Mouse (Mus musculus) layer of hippocampus, adult 9-11 months (tissue): Measurements from ENCODE around the gene Hspb2.

Source experiments
- DNase-seq: peaks from one replicate; pipeline ENCODE4 v3.0.0; 2022

The Hspb2 gene

DNA sequence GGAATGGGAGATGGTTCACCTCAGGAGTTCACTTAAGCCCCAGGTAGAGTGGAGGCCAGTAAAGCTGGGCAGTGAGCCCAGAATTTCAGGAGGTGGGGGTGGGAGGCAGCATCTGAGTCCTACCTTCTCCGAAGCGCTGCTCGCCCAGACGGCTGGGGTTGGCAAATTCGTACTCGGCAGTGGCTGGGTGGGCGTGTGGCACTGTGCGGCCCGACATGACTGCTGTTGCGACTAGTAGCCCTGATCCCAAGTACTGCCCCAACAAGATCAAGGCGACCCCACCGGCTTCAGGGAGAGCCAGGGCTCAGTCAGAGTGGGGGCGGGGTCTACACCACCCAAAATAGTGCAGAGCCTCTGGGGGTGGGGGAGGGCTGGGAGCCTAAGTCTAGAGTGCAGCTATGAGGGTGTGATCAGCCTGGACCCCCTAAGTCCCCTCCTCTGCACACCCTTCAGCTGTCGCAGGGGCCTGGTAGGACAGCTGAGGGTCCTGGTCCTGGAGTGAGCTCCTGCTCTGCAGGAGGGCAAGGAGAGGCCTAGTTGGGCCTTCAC, at the start of gene Hspb2:
TSS of gene Hspb2 (minus strand) at position 301 of the 549 bp plus-strand sequence.
- DNase-seq: no peak

DNA sequence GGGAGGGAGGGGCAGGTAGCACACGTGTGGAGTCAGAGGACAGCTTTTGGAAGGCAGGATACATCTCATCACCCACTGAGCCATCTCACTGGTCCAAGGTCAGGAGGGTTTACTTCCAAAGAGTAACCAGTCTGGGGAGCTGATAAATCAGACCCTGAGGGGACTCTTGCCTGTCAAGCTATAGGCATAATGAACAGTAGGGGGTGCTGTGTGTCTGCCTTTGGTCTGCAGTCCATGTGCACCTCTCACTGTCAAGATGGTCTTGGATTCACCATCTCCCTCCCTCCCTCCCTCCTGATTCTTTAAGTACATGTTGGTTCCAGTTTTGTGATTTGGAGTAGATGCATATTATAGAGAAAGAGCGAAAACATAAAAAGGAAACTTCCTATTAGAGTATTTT, 48.8 kb upstream of the Hspb2 start:
- peak; percentile 26 for DNase-seq

DNA sequence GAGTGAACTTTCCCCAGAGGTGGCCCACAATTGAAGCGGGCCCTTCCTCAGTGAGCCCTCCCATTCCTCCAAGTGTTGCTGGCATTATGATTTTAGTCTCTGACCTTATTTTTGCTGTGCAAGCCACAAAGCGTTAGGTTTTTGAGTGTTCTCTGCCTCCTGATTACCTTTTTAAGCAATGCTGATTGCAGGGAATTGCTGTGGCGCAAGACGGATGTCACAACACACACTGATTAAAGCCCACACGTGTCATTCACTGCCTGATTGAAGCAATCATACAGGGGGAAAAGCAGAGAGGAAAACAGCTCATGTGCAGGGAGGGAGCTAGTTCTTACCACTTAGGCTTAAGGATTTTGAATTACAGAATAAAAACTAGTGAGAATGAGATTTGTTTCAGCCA, 46.2 kb upstream of the Hspb2 start:
- DNase-seq: no peak

- DNase-seq: no peak
Observed at GRCm38 (mm10) chr9:50797641-50798040, 45.5 kb upstream of the Hspb2 start.

GRCm38 (mm10) chr9:50796776-50797175, 44.6 kb upstream of the Hspb2 start:
- DNase-seq: no peak

GRCm38 (mm10) chr9:50795266-50795665, 43.1 kb upstream of the Hspb2 start:
- no peak for DNase-seq

DNA sequence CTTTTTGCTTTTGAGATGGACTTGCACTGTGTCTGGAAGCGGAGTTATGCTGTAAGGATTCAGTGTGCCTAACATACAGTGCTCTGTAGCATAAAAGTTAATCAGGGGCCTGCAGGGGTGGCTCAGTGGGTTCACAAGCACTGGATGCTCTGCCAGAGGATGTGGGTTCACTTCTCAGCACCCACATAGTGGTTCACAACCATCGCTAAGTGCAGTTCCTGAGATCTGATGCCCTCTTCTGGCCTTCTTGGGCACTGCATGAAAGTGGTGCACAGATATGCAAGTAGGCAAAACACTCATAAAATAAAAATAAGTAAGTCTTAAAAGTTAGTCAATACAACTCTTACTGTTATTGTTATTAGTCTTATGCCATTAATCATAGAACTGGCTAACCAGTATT, 30.0 kb upstream of the Hspb2 start:
- no peak for DNase-seq

DNA sequence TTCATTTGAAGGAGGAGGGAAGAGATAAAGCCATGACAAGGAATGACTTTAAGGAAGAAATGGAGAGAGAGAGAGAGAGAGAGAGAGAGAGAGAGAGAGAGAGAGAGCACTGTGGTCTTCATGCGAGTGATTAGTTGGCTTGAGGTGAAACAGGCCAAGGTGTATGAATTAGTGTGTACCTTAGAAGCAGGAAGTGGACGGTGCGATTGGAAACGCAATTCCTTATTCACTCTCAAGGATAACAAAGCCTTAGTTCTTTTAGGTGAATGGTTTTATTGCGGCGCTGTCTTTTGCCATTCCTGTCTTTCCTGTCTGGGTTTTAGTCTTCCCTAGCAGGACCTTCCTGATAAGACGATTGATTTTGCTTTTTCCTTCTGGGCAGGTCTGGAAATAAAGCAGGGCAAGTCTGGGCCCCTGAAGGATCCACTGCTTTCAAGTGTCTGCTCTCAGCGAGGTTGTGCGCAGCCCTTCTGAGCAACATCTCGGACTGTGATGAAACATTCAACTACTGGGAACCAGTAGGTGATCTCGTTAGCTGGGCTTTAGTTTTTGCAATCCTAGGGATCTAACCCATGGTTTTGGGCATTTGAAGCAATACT, 24.1 kb upstream of the Hspb2 start:
- DNase-seq: no peak

- no peak for DNase-seq
Observed at GRCm38 (mm10) chr9:50775662-50776126, 23.5 kb upstream of the Hspb2 start.

DNA sequence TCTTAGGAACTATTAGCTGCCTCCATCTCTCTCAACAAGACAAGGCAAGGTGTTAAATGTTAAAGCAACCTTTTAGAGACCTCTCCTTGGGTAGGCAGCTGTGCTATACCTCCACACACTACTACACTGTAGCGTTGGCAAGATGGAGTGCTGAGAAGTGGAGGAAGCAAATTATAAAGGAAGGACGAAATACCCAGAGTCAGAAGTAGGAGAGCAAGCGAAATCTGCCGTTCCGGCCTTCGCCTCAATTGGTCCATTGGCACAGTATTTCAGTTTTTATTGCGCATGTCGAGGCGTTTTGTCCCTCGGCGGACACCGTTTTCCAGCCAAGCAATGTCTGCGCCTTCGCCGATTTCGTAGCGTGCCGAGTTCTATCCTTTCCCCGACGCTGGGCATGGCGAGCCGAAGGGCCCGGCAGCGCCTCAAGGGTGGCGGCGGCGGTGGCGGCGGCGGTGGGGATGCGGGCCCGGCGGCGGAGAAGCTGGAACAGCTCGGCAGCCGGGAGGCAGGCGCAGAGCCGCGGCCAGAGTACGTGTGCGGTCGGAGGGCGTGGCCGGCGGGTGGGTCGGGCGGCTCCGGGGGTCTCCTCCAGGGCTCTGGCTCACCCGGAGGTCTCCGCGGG, 22.9 kb upstream of the Hspb2 start, which contains the start of the genes Alg9 and 1110032A03Rik:
TSS of gene Alg9 (plus strand) at position 29 of the 622 bp plus-strand sequence.
TSS of gene 1110032A03Rik (minus strand) at position 530 of the 622 bp plus-strand sequence.
- DNase-seq: peak; percentile 80

DNA sequence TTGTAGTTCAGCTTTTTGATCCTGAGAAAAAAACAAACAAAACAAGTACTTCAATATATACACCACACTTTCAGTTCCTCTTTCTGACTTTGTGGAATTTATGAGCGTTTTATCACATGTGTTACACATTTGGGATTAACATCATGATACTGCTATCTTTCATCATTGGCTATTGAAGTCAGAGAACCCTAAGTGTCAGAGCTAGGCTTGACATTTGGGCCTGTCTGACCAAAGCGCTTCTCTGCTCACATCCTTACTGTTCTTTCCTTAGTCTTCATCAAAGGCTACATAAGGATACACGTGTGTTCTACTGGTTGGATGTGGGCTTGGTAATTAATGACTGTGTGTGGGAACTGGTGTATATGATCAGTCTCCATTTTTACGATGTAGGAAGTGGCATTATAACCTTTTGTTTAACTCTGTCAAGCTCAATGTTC, 21.9 kb upstream of the Hspb2 start:
- no peak for DNase-seq

DNA sequence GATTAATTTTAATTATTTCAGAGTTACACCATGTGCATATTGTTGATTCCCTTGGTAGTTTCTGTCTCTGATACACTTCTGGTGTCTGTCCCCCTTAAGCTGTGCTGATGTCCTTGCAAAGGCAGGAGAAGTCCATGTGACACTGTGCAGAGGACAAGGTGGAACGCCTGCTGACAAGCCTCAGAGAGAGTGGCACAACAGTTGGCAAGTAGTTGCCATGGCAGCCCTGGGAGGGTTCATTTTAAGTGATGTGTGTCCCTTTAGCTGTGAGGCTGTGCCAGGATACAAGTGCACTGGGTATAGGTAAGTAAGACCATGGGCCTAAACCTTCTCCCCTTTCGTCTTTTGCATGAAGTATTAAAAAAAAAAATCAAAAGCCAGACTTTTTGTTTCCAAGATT, 17.9 kb upstream of the Hspb2 start:
- DNase-seq: no peak

GRCm38 (mm10) chr9:50768107-50769002, 16.2 kb upstream of the Hspb2 start, which contains the start of gene Fdxacb1:
TSS of gene Fdxacb1 (plus strand) at chr9:50768236.
- peak; percentile 99 for DNase-seq

GRCm38 (mm10) chr9:50767531-50768106, 15.5 kb upstream of the Hspb2 start:
- DNase-seq: no peak

DNA sequence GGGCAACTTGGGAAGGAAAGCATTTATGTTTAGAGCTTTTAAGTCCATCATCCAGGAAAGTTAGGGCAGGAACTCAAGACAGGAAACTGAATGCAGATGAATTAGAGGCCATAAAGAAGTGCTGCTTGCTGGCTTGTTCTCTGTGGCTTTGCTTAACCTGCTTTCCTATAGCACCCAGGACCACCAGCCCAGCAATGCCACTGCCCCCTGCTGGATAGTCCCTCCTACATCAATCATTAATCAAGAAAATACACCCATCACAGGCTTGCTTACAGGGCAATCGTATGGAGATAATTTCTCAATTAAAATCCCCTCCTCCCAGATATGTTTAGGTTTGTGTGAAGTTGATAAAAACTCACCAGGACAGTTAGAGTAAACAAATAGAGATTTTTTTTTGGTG, 11.2 kb upstream of the Hspb2 start:
- DNase-seq: no peak

GRCm38 (mm10) chr9:50761520-50762243, 9.5 kb upstream of the Hspb2 start:
- DNase-seq: no peak

DNA sequence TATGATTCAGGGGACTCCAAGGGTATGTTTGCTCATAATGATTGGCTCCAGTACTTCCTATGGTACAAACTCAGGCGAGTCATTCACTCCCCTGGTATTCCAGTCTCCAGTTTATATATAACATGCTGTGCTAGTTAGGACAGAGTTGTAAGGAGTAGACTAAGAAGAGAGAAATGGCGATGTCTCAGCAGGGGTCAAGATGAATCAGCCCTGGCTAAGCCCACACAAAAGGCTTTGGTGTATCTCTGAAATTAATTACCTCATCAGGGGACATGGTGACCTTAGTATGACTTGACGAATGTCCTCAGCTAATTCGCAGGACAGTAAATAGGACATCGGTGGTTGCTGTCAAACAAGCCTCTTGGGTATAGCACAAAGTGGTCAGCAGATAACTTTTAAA, 4.6 kb upstream of the Hspb2 start:
- DNase-seq: no peak

- DNase-seq: peak; percentile 68
Observed at GRCm38 (mm10) chr9:50753947-50754346, 1.8 kb upstream of the Hspb2 start.

DNA sequence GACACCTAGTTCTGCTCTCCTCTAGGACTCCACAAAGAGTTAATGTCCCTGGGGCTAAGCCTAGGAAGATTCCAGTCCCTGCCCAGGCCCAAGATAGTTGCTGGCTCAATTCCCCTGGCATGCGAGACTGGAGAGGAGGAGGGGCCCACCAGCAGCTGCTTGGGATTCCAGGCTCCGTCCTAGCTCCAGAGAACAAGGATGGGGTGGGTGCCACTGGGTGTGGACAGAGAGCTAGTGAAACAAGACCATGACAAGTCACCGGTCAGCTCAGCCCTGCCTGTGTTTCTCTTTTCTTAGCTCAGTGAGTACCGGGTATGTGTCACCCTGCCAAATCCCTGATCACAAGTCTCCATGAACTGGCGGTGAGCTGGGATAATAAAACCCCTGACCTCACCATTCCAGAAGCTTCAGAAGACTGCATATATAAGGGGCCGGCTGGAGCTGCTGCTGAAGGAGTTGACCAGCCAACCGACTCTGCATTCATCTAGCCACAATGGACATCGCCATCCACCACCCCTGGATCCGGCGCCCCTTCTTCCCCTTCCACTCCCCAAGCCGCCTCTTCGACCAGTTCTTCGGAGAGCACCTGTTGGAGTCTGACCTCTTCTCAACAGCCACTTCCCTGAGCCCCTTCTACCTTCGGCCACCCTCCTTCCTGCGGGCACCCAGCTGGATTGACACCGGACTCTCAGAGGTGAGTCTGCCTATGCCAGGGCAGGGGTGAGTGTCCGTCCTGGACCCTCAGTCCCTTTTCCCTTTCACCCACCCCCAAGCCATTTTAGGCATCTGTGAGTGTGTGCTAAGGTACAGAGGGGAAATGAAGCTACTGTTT, 846 bp upstream of the Hspb2 start:
- DNase-seq: peak; percentile 90

GRCm38 (mm10) chr9:50751323-50751722, 831 bp downstream of the Hspb2 start, which contains the start of gene Cryab:
TSS of gene Cryab (plus strand) at chr9:50751325.
- DNase-seq: no peak

DNA sequence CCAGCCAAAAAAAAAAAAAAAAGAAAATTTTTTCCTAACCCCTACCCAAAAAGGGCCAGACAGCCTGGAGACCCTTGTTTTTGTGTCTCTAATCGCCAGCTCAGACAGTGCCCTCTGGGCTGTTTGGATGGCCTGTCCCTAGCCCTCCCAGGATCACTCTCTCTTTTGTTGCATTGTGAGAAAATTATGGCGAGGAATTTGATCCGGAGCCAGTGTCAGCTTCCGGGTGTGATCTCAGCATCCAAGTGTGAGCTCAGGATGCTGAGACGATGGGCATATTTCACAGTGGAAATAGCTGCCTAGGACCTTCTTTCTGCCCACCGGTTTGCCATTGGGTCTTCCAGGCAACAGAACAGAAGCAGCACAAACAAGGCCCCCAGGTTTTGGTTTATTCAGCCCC, 1.4 kb downstream of the Hspb2 start:
- no peak for DNase-seq
